Mouse (Mus musculus) cerebellum, postnatal 10 days (tissue): ENCODE measurements at regions not wholly inside any gene's neighbourhood (a gene's known extent, or its start where the extent isn't known, plus 50 kb on each side); places are given as distances from the start of the nearest gene placed in this dataset.

Source experiments
- DNase-seq, 2 experiments: peaks; one replicate each; pipeline ENCODE4 v3.0.0; 2021; ENCODE audit warnings: mixed read lengths in 2 of 2

DNA sequence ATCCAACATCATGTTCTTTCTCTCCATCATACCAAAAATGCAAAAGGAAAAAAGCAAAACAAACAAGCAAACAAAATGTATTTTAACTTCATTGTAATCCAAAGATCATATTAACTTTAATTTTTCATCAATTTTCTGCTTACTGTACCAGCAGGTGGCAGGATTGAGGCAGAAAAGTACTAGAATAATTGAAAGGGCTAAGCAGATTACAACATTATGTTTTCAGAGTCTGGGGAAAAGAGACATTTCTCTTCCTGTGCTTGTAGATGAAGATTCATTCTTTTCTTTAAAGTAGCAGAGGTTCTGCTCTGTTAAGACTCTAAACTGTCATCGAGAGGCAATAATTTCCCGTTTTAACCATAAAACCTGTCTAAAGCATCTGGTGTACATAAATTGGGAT is 394.7 kb upstream of the Slitrk6 start:
- DNase-seq = peak; percentile 70 to 76

DNA sequence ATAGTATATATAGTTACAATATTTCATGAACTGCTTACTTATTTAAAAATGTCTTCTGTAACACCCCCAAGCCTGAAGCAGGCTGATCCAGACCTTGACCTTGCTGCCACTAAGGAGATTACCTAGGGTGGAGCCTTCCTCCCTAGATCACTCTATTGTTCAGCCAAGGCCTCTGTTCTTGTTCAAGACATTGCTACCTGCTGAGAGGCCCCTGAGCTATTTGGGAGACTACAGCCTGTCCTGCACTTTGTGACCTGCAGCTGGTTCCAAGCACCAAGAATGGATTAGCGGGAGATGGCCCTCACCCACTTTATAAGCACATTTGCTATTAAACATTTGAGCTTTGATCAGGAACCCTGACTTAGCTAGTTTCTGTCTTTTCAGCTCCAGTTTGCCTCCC is 361.7 kb upstream of the Slitrk6 start:
- DNase-seq = no peak

DNA sequence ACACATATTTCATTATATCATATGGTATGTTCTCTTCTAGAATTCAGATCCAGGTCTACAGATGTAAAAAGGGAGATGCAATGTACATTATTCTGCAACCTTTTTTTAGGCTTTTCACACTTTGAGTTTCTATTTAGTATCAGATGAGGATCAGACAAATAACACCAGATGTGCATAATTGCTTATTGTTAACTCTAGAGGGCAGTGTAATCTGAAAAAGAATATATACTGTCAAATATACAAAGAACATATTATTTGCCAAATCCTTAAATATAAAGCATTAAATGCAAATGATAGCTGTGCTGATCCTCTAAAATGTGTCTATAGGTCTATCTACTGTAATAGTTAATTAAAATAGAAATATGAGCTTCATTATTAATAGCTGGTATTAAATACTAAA is 348.6 kb upstream of the Slitrk6 start:
- DNase-seq = no peak

GRCm38 (mm10) chr14:111100257-111100656 is 345.3 kb upstream of the Slitrk6 start:
- DNase-seq = no peak

GRCm38 (mm10) chr14:111096229-111096628 is 341.3 kb upstream of the Slitrk6 start:
- peak; percentile 6 to 46 for DNase-seq

GRCm38 (mm10) chr14:111074517-111074916 is 319.6 kb upstream of the Slitrk6 start:
- DNase-seq = no peak

- DNase-seq = peak; percentile 54 to 74
Observed at GRCm38 (mm10) chr14:111073529-111073928, 318.6 kb upstream of the Slitrk6 start.
